In the genomic region with DNA sequence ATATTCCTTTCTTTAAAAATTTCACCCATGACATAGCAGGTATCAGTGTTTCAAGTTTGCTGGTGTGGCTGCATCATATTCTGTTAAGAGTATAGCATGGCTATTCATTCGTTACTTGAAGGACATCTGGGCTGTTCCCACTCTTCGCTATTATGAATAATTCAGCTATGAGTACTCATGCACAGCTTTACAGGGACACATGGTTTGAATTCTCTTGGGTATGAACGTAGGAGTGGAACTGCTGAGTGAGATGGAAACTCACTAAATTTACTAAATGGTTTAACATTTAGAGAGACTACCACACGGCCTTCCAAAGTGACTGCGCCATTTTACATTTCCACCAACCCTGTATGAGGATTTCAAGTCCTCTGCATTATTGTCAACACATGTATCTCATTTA, we compare ENCODE assay signal across 21 mouse cellular contexts.
DNase-seq lines count a peak whose midpoint lies in the region; ATAC-seq lines count a peak whose summit lies in the region.
"Had no signal": no experiment of that assay in that cellular context is flagged by ENCODE, and none has a peak within 500 bp of the region (broad histone marks: within the 10 kb centered on the region; RNA-seq: fewer than 3 reads in every experiment).

No protein-coding gene starts in this region.

- H3K4me1 ChIP-seq in midbrain, embryonic 16.5 days (ENCODE audit: control insufficient read depth, insufficient read depth, low read length), result no peaks in the 10 kb centered on the region
- H3K4me1 ChIP-seq: embryonic facial prominence, embryonic 12.5 days; forebrain, embryonic 13.5 days; heart, embryonic 10.5 days; hindbrain, embryonic 12.5 days had no signal

- intact Hi-C loops in left cerebral cortex, postnatal 14 days (cut with DNase I), result no loop called here
- intact Hi-C loops in left cerebral cortex, postnatal 4 days (cut with DNase I), result no loop called here

- 82% methylated on average over 5 of the region's 5 CpGs for WGBS in midbrain, embryonic 16.5 days

- H3K4me2 ChIP-seq in midbrain, embryonic 16.5 days (ENCODE audit: low read length), result no peak overlapping the region
- H3K4me2 ChIP-seq: embryonic facial prominence, embryonic 12.5 days; forebrain, embryonic 13.5 days; hindbrain, embryonic 12.5 days had no signal

- no peak overlapping the region for H3K9ac ChIP-seq in midbrain, embryonic 16.5 days (ENCODE audit: low read depth, low read length)
- H3K9ac ChIP-seq: embryonic facial prominence, embryonic 12.5 days; forebrain, embryonic 13.5 days; forebrain, postnatal 0 days; hindbrain, embryonic 12.5 days had no signal

- no peak overlapping the region for H3K4me3 ChIP-seq in midbrain, embryonic 16.5 days (ENCODE audit: low read depth, low read length)
- H3K4me3 ChIP-seq: embryonic facial prominence, embryonic 12.5 days; forebrain, embryonic 13.5 days; heart, embryonic 10.5 days; hindbrain, embryonic 12.5 days had no signal

- no peak for DNase-seq in frontal cortex, postnatal 14 days (ENCODE audit: low spot score in 2 of 2)
- peak; percentile 3 to 21 for DNase-seq in left cerebral cortex, postnatal 14 days (ENCODE audit: low spot score in 2 of 2)
- DNase-seq in left cerebral cortex, postnatal 4 days, result no peak
- peak; percentile 16 for DNase-seq in layer of hippocampus, adult 9-11 months
- DNase-seq: adrenal gland, adult 2 months; adrenal gland, postnatal 25 days; cerebellum, adult 2 months; cerebellum, postnatal 10 days; forebrain, postnatal 0 days; gastrocnemius, postnatal 36 days; heart, adult 11 months; heart, postnatal 10 days; heart, postnatal 4 days had no signal

- H3K27ac ChIP-seq in midbrain, embryonic 16.5 days (ENCODE audit: low read length), result no peak overlapping the region
- H3K27ac ChIP-seq: embryonic facial prominence, embryonic 12.5 days; forebrain, embryonic 13.5 days; heart, embryonic 10.5 days; hindbrain, embryonic 12.5 days had no signal

- ATAC-seq in frontal cortex, adult (ENCODE audit: low TSS enrichment), result peak; percentile 97
- no peak for ATAC-seq in midbrain, embryonic 16.5 days
- ATAC-seq in inflammation-experienced regulatory T-cells, adult 6 months, result no peak
- ATAC-seq: forebrain, embryonic 13.5 days; forebrain, postnatal 0 days; hindbrain, embryonic 16.5 days had no signal

- no peaks in the 10 kb centered on the region for H3K9me3 ChIP-seq in midbrain, embryonic 16.5 days (replicated peaks; ENCODE audit: control insufficient read depth, low read length, poor library complexity, severe bottlenecking)
- H3K9me3 ChIP-seq: embryonic facial prominence, embryonic 12.5 days; forebrain, embryonic 13.5 days; heart, embryonic 10.5 days; hindbrain, embryonic 12.5 days had no signal

- H3K36me3 ChIP-seq in midbrain, embryonic 16.5 days (ENCODE audit: control insufficient read depth, insufficient read depth, low read length), result no peaks in the 10 kb centered on the region
- H3K36me3 ChIP-seq: embryonic facial prominence, embryonic 12.5 days; heart, embryonic 10.5 days; hindbrain, embryonic 12.5 days had no signal

- no peaks in the 10 kb centered on the region for H3K27me3 ChIP-seq in midbrain, embryonic 16.5 days (ENCODE audit: control insufficient read depth, insufficient read depth, low read depth, low read length)
- H3K27me3 ChIP-seq: embryonic facial prominence, embryonic 12.5 days; forebrain, embryonic 13.5 days; hindbrain, embryonic 12.5 days had no signal

Comparison
In these comparisons a context has a peak if more than half of its experiments do, and no peak if none do; other contexts are left out.
1. DNase-seq: peak in left cerebral cortex, postnatal 14 days (2 of 2) and layer of hippocampus, adult 9-11 months (single experiment); none in frontal cortex, postnatal 14 days (0 of 2) and left cerebral cortex, postnatal 4 days (single experiment).